ENCODE assay signal across 8 mouse cellular contexts in genomic region chr9:75434172-75434793, GRCm38 (mm10). TPM values are rescaled to one million over a fixed set of nuclear protein-coding genes. Genes with fewer than 3 reads are reported as not detected.
A peak's percentile ranks its signal among the peaks of the same experiment; 100 is the strongest.
DNase-seq lines count a peak whose midpoint lies in the region; ATAC-seq and TF ChIP-seq lines count a peak whose summit lies in the region.

No protein-coding gene starts in this region.

- H3K4me3 ChIP-seq in limb, embryonic 11.5 days (ENCODE audit: low read depth, low read length), result no peak overlapping the region
- no peak overlapping the region for H3K4me3 ChIP-seq in limb, embryonic 10.5 days
- no peak overlapping the region for H3K4me3 ChIP-seq in forebrain, embryonic 12.5 days (replicated peaks)
- no peak overlapping the region for H3K4me3 ChIP-seq in liver, adult 2 months (ENCODE audit: insufficient read depth, low read depth, low read length)

- 0 out of 2 replicates have a peak, but pooled peaks have one; percentile 5 for TF ChIP-seq CTCF in liver, adult 2 months (IDR thresholded peaks at IDR 0.05; ENCODE audit: low read depth, low read length)

- H3K9me3 ChIP-seq in limb, embryonic 11.5 days (ENCODE audit: control insufficient read depth, low read length), result no peaks in the 10 kb centered on the region
- H3K9me3 ChIP-seq in limb, embryonic 10.5 days (replicated peaks), result no peaks in the 10 kb centered on the region
- no peaks in the 10 kb centered on the region for H3K9me3 ChIP-seq in forebrain, embryonic 12.5 days

- 0 out of 2 replicates have a peak, but pooled peaks have one; percentile 37 for ATAC-seq in limb, embryonic 11.5 days (ENCODE audit: insufficient number of reproducible peaks, low FRiP score, low TSS enrichment, low read depth)
- no peak for ATAC-seq in forebrain, embryonic 12.5 days (ENCODE audit: low FRiP score)
- peak; percentile 82 for ATAC-seq in inflammation-experienced regulatory T-cells, adult 6 months

- H3K79me2 ChIP-seq in liver, adult 2 months (ENCODE audit: control insufficient read depth, insufficient read depth, low read length), result no peaks in the 10 kb centered on the region

- no peak overlapping the region for H3K4me2 ChIP-seq in limb, embryonic 11.5 days (ENCODE audit: low read depth, severe bottlenecking)
- H3K4me2 ChIP-seq in forebrain, embryonic 12.5 days, result no peak overlapping the region

- no peak overlapping the region for H3K9ac ChIP-seq in limb, embryonic 11.5 days (ENCODE audit: low read length)
- no peak overlapping the region for H3K9ac ChIP-seq in forebrain, embryonic 12.5 days
- H3K9ac ChIP-seq in liver, adult 2 months (ENCODE audit: low read depth, low read length), result no peak overlapping the region

- H3K4me1 ChIP-seq in limb, embryonic 11.5 days (ENCODE audit: control insufficient read depth, insufficient read depth, low read length), result no peaks in the 10 kb centered on the region
- peaks cover 28% of the 10 kb centered on the region for H3K4me1 ChIP-seq in limb, embryonic 10.5 days
- peaks cover 15% of the 10 kb centered on the region for H3K4me1 ChIP-seq in forebrain, embryonic 12.5 days
- peaks cover 4% of the 10 kb centered on the region for H3K4me1 ChIP-seq in liver, adult 2 months (ENCODE audit: control insufficient read depth, insufficient read depth, low read length)

- H3K27me3 ChIP-seq in limb, embryonic 11.5 days (ENCODE audit: control insufficient read depth, insufficient read depth, low read length), result no peaks in the 10 kb centered on the region
- no peaks in the 10 kb centered on the region for H3K27me3 ChIP-seq in limb, embryonic 10.5 days (ENCODE audit: low read depth, poor library complexity, severe bottlenecking)
- H3K27me3 ChIP-seq in forebrain, embryonic 12.5 days, result no peaks in the 10 kb centered on the region
- no peaks in the 10 kb centered on the region for H3K27me3 ChIP-seq in liver, adult 2 months (ENCODE audit: control insufficient read depth, insufficient read depth, low read length)

- TF ChIP-seq POLR2A in liver, adult 2 months (IDR thresholded peaks at IDR 0.05; ENCODE audit: extremely low read depth, insufficient read depth, low read length), result no peak

- WGBS in limb, embryonic 11.5 days, result 36% methylated on average over 7 of the region's 7 CpGs
- 42% methylated on average over 7 of the region's 7 CpGs for WGBS in limb, embryonic 10.5 days
- WGBS in forebrain, embryonic 12.5 days, result 51% methylated on average over 7 of the region's 7 CpGs
- WGBS in liver, adult 2 months, result 65% methylated on average over 7 of the region's 7 CpGs

- peak; percentile 36 for DNase-seq in limb, embryonic 11.5 days (ENCODE audit: low spot score)
- DNase-seq in limb, embryonic 10.5 days (ENCODE audit: low spot score), result no peak
- peak; percentile 77 for DNase-seq in T-cell, adult 2 months (ENCODE audit: low spot score)
- peak; percentile 29 for DNase-seq in liver, adult 2 months (ENCODE audit: extremely low read depth, low read depth, low spot score)
- peak; percentile 76 to 85 for DNase-seq in natural killer cell, adult 2 months (ENCODE audit: low spot score in 2 of 2)
- DNase-seq in right cerebral cortex, postnatal 36 days (ENCODE audit: low spot score in 2 of 2), result no peak

- H3K36me3 ChIP-seq in limb, embryonic 11.5 days (ENCODE audit: control insufficient read depth, insufficient read depth, low read length), result no peaks in the 10 kb centered on the region
- no peaks in the 10 kb centered on the region for H3K36me3 ChIP-seq in limb, embryonic 10.5 days
- H3K36me3 ChIP-seq in forebrain, embryonic 12.5 days (replicated peaks), result no peaks in the 10 kb centered on the region
- H3K36me3 ChIP-seq in liver, adult 2 months (ENCODE audit: control insufficient read depth, insufficient read depth, low read length), result no peaks in the 10 kb centered on the region

- H3K27ac ChIP-seq in limb, embryonic 11.5 days (replicated peaks; ENCODE audit: low read depth, low read length), result no peak overlapping the region
- H3K27ac ChIP-seq in limb, embryonic 10.5 days, result no peak overlapping the region
- 0 out of 2 replicates have a peak overlapping the region, but pooled peaks have one; percentile 26 for H3K27ac ChIP-seq in forebrain, embryonic 12.5 days
- 0 out of 2 replicates have a peak overlapping the region, but pooled peaks have one; percentile 47 for H3K27ac ChIP-seq in liver, adult 2 months (replicated peaks; ENCODE audit: insufficient read depth, low read depth, low read length)

RNA-seq across cellular contexts. Expression of gene Leo1, which starts 7.0 kb away (rescaled TPM):
- polyA plus RNA-seq in limb, embryonic 11.5 days (2014; fragmentation: Nextera tagmentation; extraction: Ambion mirVana), result 52.4 and 53.0 TPM in 2 replicates
- 49.4 and 58.3 TPM in 2 replicates for polyA plus RNA-seq in limb, embryonic 10.5 days (2016; fragmentation: Nextera tagmentation; extraction: Ambion mirVana)
- 55.1 and 57.1 TPM in 2 replicates for polyA plus RNA-seq in forebrain, embryonic 12.5 days (2016; fragmentation: Nextera tagmentation; extraction: Ambion mirVana)
- 10 to 100 TPM; 29.1 to 46.7 (median 39.9) TPM for polyA plus RNA-seq in inflammation-experienced regulatory T-cells, adult 6 months (2017; shearing (Covaris generic))
- 5.2 and 6.3 TPM in 2 replicates for total RNA-seq in liver, adult 2 months (2014; rRNA removed)
- 2.1 and 3.1 TPM in 2 replicates for polyA plus RNA-seq in liver, adult 2 months (2012; rRNA removed)

RNA-seq across cellular contexts. Expression of gene Mapk6, which starts 24.5 kb away (rescaled TPM):
- polyA plus RNA-seq in limb, embryonic 11.5 days (2014; fragmentation: Nextera tagmentation; extraction: Ambion mirVana), result 151 TPM in 2 replicates
- 141 and 146 TPM in 2 replicates for polyA plus RNA-seq in limb, embryonic 10.5 days (2016; fragmentation: Nextera tagmentation; extraction: Ambion mirVana)
- 167 and 177 TPM in 2 replicates for polyA plus RNA-seq in forebrain, embryonic 12.5 days (2016; fragmentation: Nextera tagmentation; extraction: Ambion mirVana)
- polyA plus RNA-seq in inflammation-experienced regulatory T-cells, adult 6 months (2017; shearing (Covaris generic)), result 10 to 100 TPM; 34.8 to 50.4 (median 39.5) TPM
- 21.1 and 21.2 TPM in 2 replicates for total RNA-seq in liver, adult 2 months (2014; rRNA removed)
- 10.0 and 11.1 TPM in 2 replicates for polyA plus RNA-seq in liver, adult 2 months (2012; rRNA removed)

Comparison
In these comparisons a context has a peak if more than half of its experiments do, and no peak if none do; other contexts are left out.
1. DNase-seq: peak in limb, embryonic 11.5 days (single experiment), T-cell, adult 2 months (single experiment), liver, adult 2 months (single experiment) and natural killer cell, adult 2 months (2 of 2); none in limb, embryonic 10.5 days (single experiment) and right cerebral cortex, postnatal 36 days (0 of 2).
2. H3K27ac ChIP-seq: peak in forebrain, embryonic 12.5 days (single experiment) and liver, adult 2 months (single experiment); none in limb, embryonic 11.5 days (single experiment) and limb, embryonic 10.5 days (single experiment).